Mouse (Mus musculus): ENCODE measurements around the gene R3hdml.
"Not testable (repeated sequence)": the region's sequence is repeated elsewhere in the genome, so short reads cannot be mapped to it uniquely, and the experiment has no call there.

Gene R3hdml

DNA sequence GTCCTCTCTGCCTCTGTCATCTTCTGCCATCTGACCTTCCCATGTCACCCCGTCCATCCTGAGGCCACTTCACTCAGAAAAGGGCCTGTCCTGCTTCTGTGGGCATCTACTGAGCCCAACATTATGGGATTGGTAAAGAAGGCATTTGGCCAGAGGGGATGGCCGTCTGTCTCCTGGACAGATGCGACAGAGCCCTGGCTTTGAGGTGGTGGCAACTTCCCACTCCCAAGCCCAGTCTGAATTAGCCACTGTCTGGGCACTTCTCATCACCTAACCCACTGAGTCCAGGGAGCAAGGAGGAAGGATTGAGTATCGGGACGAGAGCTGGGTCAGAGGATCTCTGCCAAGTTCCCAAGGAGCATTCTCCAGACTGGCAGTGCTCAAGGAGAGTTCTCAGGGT lies at the start of gene R3hdml:
Gene R3hdml (plus strand): TSS at position 301 of the 400 bp plus-strand sequence.
- DNase-seq (ENCODE audit: low spot score in 2 of 2), result no peak

DNA sequence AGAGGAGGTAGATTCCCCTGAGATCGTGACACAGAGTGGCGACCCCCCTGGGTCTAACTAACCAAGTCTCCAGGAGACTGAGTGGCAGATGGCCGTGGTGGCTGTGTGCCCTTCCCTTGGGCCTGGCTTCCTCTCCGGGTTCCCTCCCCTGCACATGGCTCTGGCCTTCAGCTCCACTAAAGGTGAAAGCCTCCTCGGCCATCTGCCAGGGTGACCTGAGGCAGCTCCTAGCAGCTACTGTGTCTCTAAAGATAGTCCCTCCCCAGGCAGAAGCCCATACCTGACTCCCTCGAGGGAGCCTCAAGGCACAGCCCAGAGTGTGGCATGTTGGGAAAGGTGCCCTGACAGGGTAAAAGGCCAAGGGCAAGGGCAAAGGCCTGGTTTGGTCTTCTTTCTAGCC lies 48.6 kb upstream of the R3hdml start:
- DNase-seq (ENCODE audit: low spot score in 2 of 2), result no peak

DNA sequence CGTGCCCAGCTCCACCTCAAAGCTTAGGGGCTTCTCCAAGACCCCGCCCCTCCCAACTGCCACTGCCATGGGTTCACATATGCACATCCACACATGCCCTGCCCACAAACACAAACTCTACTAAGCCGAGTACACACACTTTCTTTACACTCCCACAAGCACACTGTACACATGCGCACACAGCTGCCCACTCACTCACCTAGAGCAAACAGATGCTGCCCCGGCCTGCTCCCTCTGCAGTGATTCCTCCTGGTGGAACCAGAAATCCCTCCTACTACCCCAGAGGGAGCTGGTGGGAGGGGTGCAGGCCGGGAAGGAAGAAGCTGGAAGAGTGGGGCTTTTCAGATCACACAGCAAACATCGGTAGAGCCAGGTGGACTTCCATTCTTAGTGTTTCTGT lies 48.1 kb upstream of the R3hdml start:
- DNase-seq (ENCODE audit: low spot score in 2 of 2), result no peak

DNA sequence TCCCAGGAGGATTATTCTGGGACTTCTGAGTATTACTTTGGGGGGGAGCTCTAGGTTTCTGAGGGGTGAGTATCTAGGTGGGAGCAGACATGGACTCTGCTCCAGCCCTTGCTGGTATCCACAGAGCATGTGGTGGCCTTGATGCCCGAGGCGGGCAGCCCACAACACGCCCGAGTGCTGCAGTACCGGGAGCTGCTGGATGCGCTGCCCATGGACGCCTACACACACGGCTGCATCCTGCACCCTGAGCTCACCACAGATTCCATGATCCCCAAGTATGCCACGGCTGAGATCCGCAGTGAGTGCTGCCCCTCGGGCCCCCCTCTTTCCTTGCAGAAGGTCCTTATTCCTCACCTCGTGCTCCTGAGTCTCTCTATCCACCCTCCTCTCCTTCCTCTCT lies 44.7 kb upstream of the R3hdml start:
- no peak for DNase-seq (ENCODE audit: low spot score in 2 of 2)

DNA sequence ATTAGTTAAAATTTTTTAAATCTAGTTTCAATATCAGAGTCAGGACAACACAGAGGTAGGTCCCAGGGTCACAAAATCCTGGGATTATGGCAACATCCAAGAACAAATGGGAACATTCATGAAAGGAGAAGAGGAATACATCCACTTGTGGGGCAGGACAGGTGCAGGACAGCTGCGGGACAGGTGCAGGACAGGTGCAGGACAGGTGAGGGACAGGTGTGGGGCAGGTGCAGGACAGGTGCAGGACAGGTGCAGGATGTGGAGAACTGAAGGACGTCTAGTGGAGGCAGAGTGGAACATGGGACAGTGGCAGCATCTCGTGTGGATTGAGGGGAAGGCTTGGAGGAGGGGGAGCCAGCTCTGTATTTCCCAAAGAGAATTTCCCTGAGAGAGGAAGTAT lies 42.8 kb upstream of the R3hdml start:
- DNase-seq (ENCODE audit: low spot score in 2 of 2), result no peak

DNA sequence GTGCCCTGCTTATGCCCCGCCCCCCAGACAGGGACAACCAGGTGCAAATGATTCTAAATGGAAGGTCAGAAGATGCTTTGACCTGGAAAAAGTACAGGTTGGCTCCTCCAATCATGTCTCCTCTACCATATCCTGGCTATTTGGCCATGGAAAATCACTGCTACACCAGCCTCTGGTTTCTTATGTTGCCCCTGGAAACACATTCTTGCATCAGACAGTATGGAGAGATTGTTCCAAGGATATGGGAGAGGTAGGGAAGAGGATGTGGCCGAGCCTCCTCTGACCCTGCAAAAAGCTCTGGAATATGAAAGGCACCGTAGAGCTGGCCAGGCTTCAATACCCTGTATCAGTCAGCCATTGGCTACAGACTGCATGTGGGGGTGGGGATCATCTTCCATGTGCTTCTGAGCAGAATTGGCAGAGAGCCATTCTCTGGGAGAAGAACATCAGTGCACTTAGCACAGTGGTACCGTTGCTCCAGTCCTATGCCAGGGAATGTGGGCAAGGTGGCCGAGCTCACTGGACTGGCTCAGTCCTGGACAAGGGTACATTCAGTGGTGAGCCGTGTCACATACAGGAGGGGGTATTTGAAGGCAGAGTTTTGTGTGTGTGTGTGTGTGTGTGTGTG lies 41.3 kb upstream of the R3hdml start:
- DNase-seq (ENCODE audit: low spot score in 2 of 2), result no peak

DNA sequence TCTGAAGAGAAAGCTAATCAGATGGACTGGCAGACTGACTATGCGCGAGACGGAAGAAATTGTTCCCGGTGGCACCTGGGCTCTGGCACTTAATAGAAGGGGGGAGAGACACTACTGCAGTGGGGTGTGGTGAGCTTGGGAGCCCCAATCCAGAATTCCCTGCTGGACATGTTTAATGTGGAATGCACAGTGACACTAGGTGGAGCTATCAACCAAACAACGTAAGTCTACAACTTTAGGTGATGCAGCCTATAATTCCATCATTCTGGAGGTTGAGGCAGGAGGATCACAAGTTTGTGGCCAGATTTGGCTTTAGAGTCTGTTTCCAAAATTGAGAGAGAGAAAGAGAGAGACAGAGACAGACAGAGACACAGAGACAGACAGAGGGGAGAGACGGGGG lies 39.4 kb upstream of the R3hdml start:
- no peak for DNase-seq (ENCODE audit: low spot score in 2 of 2)

DNA sequence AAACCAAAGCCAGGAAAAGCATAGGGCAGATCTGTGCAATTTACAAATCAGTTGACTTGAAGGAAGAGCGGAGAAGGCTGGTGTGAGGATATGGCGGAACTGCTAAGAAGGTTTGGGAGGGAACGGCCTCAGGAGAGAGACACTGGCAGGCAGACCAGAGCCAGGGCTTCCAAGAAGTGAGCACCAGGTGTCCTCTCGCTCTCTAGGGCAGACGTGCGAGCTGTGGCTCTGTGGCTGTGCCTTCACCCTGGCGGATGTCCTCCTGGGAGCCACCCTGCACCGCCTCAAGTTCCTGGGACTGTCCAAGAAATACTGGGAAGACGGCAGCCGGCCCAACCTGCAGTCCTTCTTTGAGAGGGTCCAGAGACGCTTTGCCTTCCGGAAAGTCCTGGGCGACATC lies 38.7 kb upstream of the R3hdml start:
- no peak for DNase-seq (ENCODE audit: low spot score in 2 of 2)

DNA sequence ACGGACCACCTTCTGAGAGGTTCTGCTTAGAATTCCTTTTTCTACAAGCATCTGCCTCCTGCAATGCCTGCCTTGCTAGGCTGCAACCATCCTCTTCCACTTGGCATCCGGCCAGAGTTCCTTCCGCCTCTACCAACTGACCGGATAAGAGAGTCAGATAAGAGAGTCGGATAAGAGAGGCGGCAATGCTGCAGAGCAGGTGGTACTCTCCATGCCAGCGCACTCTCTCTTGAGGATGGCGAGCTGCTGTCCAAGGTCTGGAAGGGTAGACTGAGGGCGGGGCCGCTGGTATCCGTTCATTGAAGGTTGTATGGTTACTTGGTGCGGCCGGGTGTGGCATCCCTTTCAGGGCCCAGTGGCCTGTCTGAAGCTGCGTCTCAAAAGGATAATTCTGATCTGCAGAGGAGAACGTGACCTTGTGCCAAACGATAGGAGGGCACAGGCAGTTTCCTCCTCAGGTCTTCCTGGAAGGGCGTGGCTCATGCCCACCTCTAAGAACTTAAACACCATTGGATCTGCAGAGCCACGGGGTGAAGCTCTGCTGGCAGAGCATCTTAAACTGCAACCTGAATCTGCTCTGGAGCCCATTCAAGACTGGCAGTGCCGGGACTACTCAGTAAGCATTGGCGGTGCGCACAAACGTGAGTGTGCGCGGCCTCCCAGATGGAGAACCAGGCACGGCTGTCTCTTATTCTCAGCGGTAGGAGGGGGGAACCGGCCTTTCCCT lies 33.4 kb upstream of the R3hdml start:
- DNase-seq (ENCODE audit: low spot score in 2 of 2), result no peak

DNA sequence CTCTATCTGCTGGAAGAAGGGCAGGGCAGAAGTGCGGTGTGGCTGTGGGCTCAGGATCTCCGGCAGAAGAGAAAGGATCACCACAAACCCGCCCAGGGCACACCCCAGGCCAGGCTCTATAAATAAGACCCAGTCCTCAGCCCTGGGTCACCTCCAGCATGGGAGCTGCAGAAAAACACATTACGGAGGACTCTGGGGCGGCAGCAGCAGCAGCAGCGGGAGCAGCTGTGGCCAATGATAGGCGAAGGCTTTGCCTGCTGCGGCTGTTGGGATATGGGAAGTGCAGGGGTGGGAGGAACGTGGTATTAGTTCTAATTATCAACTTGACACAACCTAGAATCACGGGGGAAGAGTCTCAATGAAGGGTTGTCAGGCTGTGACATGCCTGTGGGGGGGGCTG lies 32.7 kb upstream of the R3hdml start:
- no peak for DNase-seq (ENCODE audit: low spot score in 2 of 2)

DNA sequence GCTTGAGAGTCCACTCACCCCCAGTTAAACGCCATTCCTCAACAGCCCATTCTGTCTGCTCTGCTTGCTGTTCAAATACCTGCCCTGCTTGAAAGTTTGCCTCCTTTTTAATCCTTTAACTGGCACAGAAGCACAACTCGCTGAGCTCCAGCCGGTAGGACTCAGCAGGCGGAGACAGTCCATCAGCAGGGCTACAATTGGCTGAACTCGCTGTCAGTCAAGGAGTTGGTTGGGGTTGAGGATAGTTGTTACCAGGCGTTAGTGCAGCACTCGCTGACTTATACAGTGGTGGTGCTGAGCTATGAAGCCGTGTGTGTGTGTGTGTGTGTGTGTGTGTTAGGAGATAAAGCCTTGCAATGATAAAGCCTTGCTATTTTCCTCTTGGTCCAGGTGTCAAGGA lies 31.5 kb upstream of the R3hdml start:
- no peak for DNase-seq (ENCODE audit: low spot score in 2 of 2)

DNA sequence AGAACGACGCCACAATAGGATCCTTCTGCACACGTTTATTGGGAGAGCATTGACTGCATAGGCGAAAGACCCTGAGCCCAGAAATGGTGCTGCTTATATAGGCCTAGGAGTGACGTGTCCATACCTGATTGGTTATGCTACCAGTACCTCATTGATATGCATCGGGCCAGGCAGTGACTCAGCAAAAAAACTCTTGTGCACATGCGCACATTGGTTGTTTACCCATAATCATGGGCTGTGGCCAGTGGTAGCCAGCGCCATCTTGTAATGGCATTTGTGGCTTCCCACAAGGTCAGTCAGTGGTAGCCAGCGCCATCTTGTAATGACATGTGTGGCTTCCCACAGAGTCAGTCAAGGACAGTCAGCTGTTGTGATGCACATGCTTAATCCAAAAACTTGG lies 30.8 kb upstream of the R3hdml start:
- not testable (repeated sequence) for DNase-seq (ENCODE audit: low spot score in 2 of 2)

DNA sequence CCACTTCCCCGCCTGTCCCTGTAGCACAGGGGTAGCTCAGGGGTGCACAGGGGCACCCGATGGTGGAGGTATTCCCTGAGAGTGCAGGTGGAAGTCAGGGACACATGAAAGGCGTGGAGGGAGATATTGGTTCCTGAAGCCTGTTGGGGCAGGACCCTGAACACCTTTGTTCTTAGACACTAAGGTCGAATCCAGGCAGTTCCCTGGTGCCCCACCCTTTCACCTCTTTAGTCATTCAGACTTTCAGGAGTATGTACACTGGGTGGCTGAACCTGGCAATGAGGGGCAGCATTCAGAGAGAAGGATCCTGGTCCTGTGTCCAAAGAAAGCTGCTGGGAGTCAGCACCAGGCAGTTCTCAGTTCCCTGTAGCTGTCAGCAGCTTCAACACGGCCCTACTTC lies 29.7 kb upstream of the R3hdml start:
- DNase-seq (ENCODE audit: low spot score in 2 of 2), result no peak

DNA sequence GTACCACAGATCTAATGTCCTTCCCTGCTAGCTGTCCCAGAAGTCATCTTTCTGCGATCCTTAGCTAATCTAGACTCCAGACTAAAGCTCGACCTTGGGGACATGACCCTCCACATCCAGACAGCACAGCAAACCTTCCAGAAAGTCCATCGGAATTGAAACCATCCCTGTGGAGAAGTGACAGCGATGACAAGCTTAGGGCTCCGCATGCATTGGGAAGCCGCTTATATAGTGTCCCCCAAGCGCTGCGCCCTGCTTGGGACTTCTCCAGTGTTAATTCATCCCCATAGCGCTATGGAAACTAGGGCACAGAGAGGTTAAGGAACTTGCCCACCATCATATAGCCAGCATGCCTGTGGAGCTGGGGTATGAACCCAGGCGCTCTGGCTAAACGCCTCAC lies 29.3 kb upstream of the R3hdml start:
- no peak for DNase-seq (ENCODE audit: low spot score in 2 of 2)

DNA sequence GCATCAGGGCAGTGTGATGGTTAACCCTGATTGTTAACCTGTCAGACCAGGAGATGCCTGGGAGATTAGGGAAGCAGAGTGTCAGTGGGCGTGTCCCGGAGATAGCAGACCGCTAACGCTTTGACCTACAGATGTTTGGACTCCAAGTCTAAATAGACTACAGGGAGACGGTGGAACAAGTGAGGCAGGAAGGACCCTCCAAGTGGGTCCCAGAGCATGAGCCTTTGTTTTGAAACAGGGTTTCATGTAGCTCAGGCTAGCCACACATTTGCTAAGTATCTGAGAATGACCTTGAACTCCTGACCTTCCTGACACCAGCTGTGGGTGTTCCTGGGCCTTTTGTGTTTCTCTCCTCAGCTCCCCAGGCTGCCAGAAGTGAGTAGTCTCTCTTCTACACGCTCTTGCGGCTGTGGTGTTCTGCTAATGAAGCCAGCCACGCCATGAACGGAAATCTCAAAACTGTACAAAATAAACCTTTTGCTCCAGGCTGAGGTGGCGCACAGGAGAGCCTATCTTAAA lies 28.8 kb upstream of the R3hdml start:
- no peak for DNase-seq (ENCODE audit: low spot score in 2 of 2)

DNA sequence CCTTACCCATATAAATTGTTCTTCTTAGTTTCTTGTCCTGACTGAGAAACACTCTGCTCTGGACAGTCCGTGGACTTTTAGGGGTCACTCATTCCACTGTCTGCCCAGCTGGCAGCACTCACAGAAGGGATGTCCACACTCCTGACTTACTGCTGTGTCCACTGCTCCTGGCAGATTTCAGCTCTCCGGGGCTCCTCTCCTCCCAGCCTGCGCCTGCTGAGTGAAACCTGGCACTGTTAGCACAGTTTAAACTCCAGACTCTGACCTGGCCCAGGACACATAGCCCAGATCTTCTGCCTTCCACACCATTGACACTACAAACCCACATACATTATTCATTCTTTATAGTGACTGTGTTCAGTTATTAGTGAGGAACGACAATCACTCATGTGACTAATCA lies 28.1 kb upstream of the R3hdml start:
- no peak for DNase-seq (ENCODE audit: low spot score in 2 of 2)

DNA sequence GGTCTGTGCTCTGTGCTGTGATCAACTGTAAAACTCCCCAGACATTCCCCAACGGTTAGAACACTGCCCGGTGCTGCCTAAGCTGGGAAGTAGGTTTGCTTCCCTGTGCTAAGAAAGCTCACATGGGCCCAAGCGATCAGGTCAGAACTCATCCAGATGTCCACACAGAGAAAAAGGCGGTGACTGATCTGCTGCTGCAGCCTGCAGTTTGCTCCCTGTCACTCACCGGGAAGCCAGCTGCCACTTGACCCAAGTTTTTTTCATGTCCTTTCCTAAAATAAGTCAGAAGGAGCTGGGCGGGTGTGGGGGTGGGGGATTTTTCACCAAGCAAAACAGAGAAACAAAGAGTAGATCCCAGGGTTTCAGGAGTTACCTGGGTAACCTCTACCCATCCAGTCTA lies 27.6 kb upstream of the R3hdml start:
- no peak for DNase-seq (ENCODE audit: low spot score in 2 of 2)

DNA sequence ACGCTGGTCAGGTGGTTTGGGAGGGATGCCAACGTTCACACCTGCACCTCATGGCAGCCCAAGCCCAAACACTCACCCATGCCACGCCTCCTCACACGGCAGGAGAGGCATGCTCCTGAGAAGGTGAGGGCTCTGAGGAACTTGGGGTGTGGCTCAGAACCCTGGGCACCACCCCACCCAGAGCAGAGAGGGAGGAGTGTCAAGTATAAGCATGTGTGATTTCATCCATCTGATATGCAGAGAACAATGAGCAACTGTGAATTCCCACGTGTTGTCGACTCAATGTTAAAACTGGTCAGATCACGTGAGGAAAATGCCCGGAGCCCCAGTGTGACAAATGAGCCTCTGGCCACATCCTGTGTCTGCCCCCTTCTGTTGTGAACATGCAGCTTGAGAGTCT lies 25.3 kb upstream of the R3hdml start:
- no peak for DNase-seq (ENCODE audit: low spot score in 2 of 2)

DNA sequence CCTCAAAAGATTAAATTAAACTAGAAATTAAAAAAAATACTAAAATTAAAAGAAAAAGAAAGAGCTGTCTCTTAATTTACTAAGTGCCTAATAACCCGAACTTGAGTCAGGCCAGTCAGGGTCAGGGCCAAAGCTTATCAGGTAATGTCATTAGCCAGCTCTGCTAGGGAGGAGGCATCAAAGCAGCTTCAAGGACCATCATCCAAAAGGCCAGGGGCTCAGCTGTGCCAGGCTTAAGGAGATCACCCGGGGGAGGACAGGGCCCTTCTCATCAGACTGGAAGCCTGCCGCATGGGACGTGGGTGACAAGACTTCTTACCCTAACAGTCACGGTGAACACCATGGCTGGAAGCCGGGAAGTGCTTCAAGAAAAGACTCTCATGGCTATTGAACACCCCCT lies 24.5 kb upstream of the R3hdml start:
- DNase-seq (ENCODE audit: low spot score in 2 of 2), result no peak

DNA sequence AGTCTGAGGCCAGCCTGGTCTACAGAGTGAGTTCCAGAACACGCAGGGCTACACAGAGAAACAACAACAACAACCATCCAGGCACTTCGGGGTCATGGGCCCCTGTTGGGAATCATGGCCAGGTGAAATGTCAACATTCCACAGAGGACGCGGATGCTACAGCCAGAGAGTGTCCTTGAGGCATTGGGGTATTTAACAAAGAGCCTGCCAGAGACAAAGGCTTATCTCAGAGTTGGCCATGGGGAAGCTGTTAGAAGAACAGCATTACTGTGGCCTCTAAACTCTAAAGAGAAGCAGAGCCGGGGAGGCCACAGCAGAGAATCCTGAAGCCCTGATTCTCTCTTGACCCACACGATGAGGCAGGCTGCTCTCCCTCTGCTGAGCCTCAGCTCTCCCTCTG lies 23.3 kb upstream of the R3hdml start:
- DNase-seq (ENCODE audit: low spot score in 2 of 2), result no peak

DNA sequence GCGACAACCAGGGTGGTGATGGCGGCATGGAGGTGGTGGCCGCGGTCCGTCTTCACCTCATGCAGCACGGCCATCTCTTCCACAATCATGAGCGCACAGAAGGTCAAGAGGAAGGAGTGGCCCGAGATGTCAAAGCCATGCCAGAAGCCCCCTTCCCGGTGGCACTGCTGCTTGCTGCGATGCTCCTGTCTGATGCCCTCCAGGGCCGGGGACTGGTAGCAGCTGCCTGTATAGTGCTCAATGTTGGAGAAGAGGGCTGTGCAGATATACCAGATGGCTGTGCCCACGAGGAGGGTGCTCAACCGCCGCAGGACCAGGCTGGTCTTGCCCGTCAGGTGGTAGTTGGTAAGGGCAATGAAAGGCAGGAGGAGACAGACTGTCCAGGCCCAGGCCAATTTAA lies 22.4 kb upstream of the R3hdml start:
- no peak for DNase-seq (ENCODE audit: low spot score in 2 of 2)

DNA sequence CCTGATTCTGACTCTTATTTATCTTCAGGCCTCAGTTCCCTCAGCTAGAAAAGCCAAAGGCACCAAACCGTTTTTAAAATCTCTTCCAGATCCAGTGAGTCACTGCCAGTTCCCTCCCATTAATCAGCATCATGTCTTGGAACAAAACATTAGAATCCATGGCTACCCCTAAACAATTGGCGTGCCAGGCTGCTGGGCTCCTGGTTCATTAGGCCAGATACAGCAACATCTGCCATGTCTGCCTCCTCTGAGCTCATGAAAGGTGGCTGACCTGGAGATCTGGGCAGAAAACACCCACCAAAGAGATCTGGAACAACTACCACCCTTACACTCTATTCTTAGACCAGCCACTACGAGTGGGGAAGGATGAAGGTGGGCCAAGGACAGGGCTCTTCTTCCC lies 21.0 kb upstream of the R3hdml start:
- DNase-seq (ENCODE audit: low spot score in 2 of 2), result no peak

DNA sequence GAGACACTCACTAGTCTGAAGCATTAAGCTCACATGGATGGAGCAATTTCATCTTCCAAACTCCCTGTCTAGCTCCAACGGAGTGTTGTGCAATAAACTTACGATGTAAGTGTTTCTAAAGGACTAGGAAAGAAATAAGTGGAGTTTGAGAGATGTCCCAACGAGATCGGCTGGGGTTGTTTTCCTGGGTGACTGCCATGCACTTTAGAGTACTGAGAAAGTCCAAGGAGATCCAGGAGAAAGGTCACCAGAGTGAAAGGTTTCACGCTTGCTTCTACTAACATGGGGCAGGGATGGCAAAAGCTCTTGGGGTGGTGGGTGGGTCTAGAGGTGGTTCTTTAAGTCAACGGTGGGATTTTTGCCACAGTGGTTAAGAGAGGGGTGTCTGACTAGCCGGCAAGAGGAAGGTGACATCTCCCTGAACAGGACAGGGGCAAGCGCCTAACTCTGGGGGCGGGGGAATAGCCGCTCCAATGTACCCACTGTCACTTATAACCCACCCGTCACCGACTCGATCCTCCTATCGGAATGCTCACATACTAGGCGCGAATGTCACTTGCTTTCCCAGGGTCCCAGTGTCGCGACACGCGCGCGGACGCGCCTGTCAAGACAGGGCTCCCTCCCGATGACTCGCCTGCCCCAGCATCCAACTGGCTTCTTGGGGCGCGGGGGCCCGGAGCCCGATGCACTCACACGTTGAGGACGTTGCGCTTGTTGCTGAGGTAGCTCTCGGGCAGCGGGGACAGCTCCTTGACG lies 20.2 kb upstream of the R3hdml start:
- no peak for DNase-seq (ENCODE audit: low spot score in 2 of 2)
